Mouse (Mus musculus): ENCODE measurements around the gene Srrm3. TPM values are rescaled to one million over a fixed set of nuclear protein-coding genes. Genes with fewer than 3 reads are reported as not detected.

Srrm3 gene
- total RNA-seq, 2 experiments from 2014 or later: not detected

DNA sequence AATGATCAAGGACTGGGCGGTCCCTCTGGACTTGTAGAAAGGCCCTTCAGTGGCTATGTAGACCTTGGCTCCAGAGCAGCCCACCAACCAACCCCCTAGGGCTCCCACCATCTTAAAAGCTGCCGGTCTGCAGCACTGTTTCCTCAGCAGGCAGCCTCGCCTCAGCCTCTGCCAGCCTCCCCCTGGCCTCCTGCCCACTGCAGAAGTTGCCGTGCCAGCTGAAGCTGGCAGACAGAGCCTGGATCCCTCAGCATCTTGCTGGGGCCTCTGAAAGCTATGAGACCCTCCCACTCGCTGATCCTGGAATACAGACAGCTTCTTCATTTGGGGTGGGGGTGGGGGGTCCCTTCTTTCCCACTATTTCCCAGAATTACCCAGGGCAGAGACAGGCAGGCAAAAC lies 6.3 kb downstream of the Srrm3 start:
- intact Hi-C loops (cut with DNase I; ENCODE audit: low total_unique reads): no loop called here
- DNase-seq: no peak

DNA sequence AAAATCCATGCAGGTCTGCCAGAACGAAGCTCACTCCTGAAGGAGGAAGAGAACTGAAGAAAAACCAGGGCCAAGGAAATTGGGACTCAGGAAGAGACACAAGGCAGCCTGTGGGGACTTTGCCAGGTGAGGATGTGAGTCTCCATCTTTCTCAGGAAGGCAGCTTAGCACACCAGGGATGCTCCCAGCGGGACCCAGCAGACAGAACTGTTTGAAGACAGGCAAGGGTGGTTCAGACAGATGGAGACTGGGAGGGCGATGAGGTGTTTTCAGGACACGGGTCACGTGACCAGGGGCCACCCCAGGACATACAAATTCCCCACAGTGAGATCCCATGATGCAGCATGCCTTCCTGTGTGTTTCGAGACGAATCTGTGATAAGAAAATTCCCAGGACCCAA lies 11.8 kb downstream of the Srrm3 start:
- intact Hi-C loops (cut with DNase I; ENCODE audit: low total_unique reads): no loop called here
- DNase-seq: no peak

DNA sequence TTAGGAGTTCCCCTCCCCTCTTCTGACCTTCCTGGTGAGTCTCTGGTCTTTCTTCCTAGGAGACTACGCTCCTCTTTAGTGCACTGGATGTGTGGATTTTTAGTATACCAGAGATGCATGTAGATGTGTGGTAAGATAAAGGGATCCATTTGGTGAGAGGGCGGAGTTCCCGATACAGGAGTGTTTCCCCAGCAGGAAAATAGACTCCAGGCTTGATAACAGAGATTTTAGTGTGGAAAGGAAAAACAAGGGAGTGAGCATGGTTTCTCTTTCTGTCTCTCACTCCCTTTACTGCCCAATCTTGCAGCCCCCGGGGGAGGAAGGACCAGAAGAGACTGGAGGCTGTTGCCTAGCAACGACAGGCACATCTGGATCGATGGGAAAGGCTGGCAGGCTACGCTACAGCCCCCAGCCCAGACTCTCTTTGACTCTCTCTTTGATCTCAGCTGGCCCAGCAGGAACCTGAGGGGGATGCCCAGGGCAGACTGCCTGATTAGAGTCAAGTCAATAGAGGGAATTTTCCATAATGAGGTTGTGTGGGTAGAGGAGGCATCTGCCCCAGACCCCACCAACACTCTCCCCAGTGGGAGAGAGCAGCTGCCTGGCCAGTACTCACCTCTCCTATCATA lies 15.7 kb downstream of the Srrm3 start:
- DNase-seq: no peak
- intact Hi-C loops (cut with DNase I; ENCODE audit: low total_unique reads): no loop called here

DNA sequence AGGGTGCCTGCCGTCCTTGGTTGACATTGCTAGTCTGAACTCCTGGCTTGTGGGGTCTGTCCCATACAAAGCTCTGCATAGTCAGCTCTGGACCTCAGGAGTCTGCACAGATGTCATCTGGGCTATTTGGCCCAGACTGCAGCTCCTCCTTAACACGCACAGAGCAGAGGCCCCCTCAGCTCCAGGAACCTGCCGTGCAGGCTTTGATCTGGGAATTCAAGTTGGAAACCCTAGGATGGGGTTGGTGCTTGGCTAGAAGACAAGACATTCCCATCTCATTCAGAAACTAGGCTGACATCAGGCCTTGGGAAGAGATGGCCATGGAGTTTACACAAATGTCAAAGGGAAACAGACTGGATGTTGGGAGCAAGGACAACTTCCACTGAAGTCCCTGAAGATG lies 17.8 kb downstream of the Srrm3 start:
- no peak for DNase-seq
- intact Hi-C loops (cut with DNase I; ENCODE audit: low total_unique reads): no loop called here

DNA sequence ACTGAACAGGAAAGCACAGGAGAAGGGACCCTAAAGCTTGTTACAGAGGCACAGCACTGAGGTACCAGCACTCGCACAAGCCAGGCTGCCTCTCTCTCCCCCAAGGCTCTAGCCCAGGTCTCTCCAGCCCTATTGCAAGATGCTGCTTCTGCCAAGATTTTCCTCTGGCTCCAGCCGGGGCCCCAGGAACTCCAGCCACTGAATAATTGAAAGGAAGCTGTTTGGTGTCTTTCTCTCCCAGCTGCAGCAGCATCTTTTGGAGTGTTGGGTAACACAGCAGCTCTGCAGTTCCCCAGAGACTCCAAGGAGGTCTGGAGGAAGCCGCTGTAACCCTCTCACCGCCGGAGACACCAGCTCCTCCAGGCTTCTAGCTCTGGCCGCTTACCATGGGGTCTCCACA lies 19.5 kb downstream of the Srrm3 start:
- DNase-seq: peak; percentile 32
- intact Hi-C loops (cut with DNase I; ENCODE audit: low total_unique reads): no loop called here

DNA sequence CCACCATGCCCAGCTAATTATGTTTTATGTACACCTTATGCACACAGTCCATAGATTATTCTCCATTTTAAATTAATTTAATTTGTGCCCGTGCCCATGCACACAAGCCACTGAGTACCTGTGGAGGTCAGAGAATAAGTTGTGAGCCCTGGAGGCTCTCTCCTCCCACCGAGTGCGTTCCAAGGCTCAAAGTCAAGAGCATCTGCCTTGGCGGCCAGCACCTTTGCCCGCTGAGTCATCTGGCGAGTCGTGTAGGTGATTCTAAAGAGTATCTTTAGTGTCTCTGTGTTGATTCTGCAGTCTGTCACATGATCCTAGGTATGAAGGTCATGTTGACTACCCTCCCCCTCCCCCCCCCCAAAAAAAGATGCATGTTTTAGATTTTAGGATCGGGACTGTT lies 22.7 kb downstream of the Srrm3 start:
- intact Hi-C loops (cut with DNase I; ENCODE audit: low total_unique reads): no loop called here

DNA sequence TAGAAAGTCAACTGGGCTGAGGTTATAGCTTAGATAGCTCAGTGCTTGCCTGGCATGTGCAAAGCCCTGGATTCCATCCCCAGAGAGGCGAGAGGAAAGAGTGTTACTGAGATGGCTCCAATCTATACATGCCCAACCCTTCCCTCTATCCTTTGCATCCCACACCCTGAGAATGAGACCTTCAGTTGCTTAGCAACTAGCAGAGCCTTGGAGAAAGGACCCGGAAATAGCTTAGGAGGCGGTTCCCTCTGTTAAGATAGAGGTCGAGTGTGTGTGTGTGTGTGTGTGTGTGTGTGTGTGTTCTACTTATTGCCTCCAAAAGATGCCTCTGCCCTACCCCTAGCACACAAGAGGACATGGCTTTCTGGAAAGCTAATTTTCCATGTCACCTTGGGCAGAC lies 26.0 kb downstream of the Srrm3 start:
- DNase-seq: no peak
- intact Hi-C loops (cut with DNase I; ENCODE audit: low total_unique reads): no loop called here

More for the DNA sequence above, 22.7 kb downstream of the Srrm3 start:
- DNase-seq: no peak

DNA sequence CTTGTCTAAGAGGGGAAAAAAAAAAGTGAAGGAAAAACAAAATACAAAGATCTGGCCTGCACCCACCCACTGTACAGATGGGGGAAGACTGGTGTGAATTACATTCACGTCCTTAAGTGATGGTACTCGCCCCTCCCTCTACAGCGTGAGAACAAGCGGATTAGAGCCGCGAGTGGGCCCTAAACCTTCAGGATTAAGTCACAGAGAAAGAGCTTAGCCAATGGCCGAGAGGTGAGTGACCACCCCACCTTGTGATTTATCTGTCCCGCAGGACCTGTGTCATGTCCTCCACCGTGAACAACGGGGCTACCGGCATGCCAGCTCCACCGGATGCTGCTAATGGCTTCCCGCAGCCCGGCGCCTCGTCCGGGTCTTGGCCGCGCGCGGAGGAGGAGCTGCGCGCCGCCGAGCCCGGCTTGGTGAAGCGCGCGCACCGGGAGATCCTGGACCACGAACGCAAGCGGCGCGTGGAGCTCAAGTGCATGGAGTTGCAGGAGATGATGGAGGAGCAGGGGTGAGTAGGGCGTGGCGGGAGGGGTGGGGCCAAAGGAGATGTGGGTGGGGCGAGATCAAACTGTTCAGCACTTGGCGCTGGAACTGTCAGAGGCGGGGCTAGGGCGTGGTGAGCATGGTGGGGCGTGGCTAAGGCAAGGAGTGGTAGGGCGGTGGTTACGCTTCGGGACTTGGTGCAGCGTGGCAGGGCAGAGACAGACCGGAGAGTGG lies 28.2 kb downstream of the Srrm3 start:
- peak; percentile 55 for DNase-seq
- intact Hi-C loops (cut with DNase I; ENCODE audit: low total_unique reads): no loop called here

DNA sequence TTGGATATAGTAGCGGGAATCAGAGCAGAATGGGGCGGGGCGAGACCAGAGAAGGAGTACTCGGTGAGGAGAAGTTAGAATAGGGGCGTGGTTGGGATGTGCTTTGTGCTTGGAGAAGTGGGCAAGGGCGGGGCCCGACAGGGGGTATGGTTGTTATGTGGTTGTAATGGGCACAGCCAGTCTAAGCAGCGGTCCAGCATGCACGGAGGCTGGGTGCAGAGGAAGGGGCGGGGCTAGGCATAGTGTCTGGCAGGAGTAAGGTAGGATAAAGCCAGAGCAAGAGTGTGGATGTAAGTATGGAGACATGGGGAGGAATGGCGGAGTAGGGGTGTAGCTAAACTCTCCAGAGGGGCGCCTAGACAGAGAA lies 28.8 kb downstream of the Srrm3 start:
- intact Hi-C loops (cut with DNase I; ENCODE audit: low total_unique reads): no loop called here
- DNase-seq: no peak

DNA sequence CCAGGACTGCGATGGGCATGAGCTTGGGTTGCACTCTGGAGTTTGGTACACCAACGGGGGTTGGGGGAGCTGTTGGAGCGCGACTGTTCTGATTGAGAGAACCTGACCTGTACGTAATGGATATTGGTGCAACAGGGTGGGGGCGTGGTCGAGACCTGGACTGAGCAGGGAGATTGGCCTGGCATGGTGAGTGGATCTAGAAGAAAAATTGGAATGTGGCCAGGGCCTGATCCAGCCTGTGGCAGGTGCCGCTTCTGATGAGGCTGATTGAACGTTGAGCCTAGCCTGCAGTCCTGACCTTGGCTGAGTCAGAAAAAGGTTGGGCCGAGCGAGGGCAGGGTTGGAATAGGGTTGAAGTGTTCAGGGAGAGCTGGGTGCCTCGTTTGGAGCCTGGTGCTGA lies 29.3 kb downstream of the Srrm3 start:
- intact Hi-C loops (cut with DNase I; ENCODE audit: low total_unique reads): no loop called here
- no peak for DNase-seq

DNA sequence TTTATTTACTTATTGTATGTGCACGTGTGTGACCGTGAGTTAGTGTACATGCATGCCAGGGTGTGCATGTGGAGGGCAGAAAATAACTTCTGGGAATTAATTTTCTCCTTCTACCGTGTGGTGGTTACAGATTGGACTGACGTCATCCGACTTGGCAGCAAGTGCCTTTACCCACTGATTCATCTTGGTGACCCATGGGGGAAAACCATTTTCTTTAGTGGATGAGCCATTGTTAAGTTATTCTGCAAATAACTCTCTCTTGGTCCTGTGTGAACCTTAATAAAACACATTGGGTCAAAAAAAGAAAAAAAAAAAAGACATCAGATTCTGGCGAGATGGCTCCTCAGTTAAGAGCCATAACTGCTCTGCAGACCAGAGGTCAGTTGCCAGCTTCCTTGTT lies 35.0 kb downstream of the Srrm3 start:
- no peak for DNase-seq
- intact Hi-C loops (cut with DNase I; ENCODE audit: low total_unique reads): no loop called here

DNA sequence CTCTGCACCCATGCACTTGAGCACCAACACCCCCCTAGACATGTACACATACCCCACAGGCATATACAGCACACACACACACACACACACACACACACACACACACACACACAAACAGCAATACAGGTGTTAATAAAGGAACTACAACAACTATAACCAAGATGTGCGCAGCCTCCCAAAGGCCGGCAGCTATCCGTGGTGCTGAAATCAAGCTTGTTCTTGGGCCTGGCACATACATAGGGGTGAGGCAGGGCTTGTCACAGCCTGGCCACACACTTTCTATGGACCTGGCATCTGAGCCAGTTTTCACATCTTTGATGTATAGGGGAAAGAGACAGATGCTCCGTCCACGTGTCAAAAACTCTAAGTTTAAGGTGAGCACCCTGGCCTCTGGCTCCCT lies 36.7 kb downstream of the Srrm3 start:
- intact Hi-C loops (cut with DNase I; ENCODE audit: low total_unique reads): no loop called here
- peak; percentile 24 for DNase-seq

DNA sequence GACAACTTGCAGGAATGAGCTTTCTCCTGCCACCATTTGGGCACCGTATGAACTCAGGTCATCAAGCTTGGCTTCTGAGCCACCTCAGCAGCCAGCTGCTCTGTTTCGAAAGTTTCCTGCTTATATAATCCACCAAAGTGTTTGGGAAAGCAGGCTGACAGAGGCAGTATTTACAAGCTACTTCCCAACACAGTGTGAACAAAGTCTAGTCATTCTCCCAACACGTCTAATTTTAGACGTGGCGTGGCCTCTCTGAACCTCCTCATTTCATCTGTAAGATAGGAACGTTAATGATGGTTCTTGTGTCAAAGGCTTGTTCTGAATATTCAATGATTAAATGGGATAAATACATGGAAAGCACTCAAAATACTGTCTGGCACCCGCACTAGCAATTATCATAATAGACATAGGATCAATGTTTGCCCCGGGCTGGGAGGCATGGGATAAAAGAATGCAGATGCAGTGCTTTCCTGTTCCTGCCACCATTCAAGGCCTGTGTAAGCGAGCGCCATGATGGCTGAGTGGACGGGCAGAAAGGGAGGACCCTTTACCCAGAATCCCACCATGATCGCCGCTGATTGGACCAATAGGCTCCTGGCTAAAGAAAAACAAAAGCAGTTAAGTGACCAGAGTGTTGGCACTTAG lies 39.1 kb downstream of the Srrm3 start:
- intact Hi-C loops (cut with DNase I; ENCODE audit: low total_unique reads): no loop called here
- no peak for DNase-seq

DNA sequence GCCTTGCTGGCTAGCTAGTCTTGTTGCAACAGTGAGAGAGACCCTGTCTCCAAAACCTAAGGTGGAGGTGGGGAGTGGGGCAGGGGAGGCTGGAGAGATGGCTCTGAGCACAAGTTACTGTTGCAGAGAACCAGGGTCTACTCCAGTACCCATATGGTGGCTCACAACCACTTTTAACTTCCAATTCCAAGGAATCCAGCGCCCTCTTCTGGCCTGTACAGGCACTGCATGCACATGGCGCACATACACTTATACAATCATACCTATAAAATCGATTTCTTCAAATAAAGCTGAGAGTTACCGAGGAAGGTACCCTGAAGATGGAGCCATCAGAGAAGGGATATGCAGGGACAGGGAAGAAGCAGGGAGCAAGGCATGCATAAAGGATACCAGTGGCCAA lies 40.8 kb downstream of the Srrm3 start:
- intact Hi-C loops (cut with DNase I; ENCODE audit: low total_unique reads): no loop called here
- DNase-seq: no peak

DNA sequence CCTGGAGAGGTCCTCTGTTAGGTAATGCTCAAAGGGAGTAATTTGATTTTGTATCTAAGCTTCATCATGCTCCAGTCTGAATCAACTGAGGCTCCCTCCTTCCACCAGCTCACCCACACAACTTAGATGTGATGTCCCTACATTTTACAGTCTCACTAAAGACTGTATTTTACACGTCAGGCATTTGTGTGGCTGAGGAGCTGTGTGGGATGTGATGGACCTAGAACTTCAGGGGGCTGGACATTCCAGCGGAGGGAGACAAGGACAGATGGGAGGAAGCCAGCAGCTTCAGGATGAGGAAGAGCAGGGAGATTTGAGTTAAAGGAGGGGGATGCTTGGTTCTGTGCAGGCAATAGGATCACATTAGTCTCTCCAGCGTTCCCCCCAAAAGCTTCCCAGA lies 41.2 kb downstream of the Srrm3 start:
- intact Hi-C loops (cut with DNase I; ENCODE audit: low total_unique reads): no loop called here
- DNase-seq: no peak

DNA sequence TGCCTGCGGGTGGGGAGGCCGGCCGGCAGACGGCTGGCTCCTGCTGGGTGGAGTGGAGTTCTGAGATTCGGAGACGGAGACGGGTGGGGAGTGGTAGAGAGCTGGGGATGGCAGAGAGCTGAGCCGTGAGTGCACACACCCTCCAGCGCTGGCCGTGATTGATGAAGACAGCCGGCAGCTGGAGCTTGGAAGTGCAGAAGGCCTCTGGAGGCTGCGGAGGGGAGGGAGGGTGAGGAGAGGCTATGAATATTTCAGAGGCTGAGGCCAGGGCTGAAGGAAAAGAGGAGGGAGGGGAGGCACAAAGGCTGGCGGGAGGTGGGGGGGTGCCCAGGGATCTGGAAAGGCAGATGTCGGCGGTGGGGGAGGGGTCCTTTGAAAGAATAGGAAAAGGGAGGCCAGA lies 44.3 kb downstream of the Srrm3 start:
- DNase-seq: no peak
- intact Hi-C loops (cut with DNase I; ENCODE audit: low total_unique reads): no loop called here

DNA sequence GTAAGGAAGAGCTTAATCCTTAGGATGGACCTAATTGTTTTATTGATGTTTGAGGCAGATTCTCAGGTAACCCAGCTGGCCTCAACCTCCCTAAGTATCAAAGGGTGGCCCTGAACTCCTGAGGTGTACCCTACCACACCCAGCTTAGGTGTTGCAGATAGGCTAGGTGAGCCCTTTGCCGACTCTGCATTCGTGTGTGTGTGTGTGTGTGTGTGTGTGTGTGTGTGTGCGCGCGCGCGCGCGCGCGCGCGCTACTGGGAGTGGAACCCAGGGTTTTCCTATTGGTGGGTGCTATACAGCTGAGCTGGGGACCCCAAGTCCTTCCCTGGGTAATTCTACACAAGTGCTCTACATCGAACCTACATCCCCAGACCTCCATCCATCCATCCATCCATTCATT lies 44.8 kb downstream of the Srrm3 start:
- intact Hi-C loops (cut with DNase I; ENCODE audit: low total_unique reads): no loop called here
- no peak for DNase-seq

DNA sequence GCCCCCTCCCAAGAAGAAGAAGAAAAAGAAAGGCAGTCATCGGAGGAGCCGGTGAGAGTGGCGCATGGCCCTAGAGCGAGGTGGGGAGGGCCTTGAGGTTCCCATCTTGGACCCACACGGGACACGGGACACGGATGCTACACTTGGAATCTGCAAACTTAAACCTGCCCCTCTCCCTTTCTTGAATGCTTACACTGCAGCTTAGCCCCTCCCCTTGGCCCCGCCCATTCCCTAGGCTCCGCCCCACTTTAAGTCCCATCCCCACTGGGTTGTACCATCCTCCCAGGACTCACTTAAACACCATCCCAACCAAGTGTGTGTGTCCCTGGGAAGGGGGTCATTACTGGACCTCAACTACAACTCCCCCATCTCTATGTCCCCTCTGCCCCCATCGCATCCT lies 45.7 kb downstream of the Srrm3 start:
- no peak for DNase-seq
- intact Hi-C loops (cut with DNase I; ENCODE audit: low total_unique reads): no loop called here

DNA sequence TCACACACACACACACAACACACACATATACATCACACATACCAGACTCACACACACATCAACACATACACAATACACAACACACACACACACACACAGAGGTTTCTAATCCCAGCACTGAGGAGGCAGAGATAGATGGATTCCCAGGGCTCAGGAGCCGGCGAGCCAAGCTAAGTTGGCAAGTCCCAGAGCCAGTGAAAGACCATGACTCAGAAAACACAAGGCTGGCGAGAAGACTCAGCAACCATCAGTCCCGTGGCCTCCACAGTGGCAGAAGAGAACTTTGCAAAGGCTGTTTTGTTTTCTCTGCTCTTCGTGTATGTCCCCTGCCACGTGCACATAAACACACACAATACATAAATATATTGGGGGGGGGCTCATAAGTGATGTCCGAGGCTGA lies 47.0 kb downstream of the Srrm3 start:
- no peak for DNase-seq
- intact Hi-C loops (cut with DNase I; ENCODE audit: low total_unique reads): loop anchor here (2.0 kb wide), 1 partner anchor 59 kb away; no protein-coding TSS in a partner anchor

DNA sequence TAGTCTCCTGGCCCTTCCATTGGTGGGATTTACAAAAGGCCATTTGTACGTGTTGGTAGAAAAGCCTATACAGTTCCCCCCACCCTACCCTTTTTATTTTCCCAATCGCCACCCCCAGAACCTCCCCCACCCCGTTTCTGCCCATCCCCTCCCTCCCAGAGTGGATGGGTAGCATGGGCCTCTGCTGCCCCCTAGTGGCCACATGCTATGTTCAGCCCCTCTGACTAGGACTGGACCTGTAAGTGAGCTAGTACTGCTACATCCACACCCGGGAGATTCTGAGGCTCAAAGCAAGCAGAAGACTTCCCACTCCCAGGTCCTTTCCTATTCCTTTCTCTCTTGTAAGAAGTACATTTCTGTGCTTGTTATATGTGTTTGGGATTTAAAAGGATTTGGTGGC lies 48.5 kb downstream of the Srrm3 start:
- intact Hi-C loops (cut with DNase I; ENCODE audit: low total_unique reads): loop anchor here (2.0 kb wide), 1 partner anchor 60 kb away; no protein-coding TSS in a partner anchor

DNA sequence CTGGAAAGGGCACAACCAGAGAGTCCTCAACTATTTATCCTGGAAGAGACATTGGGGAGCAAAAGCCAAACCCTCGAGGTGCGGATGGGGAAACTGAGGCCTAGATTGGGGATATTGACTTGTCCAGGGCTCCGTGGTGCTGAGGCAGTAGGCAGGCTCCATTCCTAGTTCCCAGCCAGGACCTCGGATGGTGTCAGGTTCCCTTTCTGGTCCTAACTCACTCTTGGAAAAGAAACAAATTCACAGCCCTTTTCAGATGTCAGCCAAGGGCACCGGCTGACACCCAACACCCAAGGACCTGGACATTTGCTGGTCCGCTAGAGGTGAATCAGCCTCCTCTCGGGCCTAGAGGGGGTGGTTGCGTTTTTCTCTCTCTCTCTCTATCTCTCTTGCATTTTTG lies 60.0 kb downstream of the Srrm3 start:
- intact Hi-C loops (cut with DNase I; ENCODE audit: low total_unique reads): loop anchor here (5.0 to 10.0 kb wide), 2 partner anchors 252 to 1006 kb away; no protein-coding TSS in a partner anchor
- DNase-seq: no peak

More for the DNA sequence above, 48.5 kb downstream of the Srrm3 start:
- DNase-seq: peak; percentile 72
